Mouse (Mus musculus): ENCODE measurements around the gene Ak7.

GRCm38 (mm10) chr12:105807416-105807815 lies 101.6 kb downstream of the Ak7 start:
- TF ChIP-seq POLR2A (IDR thresholded peaks at IDR 0.05; ENCODE audit: borderline replicate concordance, low read depth, low read length) = no peak
- no peak for TF ChIP-seq CTCF (IDR thresholded peaks at IDR 0.05; ENCODE audit: low read depth, low read length)

Measured in bone marrow macrophage, adult 2 months (primary cell).